Mouse (Mus musculus) liver, postnatal 0 days (tissue): Measurements from ENCODE around the gene Ppm1d. TPM values are rescaled to one million over a fixed set of nuclear protein-coding genes. Genes with fewer than 3 reads are reported as not detected.
A peak's percentile ranks its signal among the peaks of the same experiment; 100 is the strongest.

Experiments used
- ATAC-seq: fragments of 200-750 bp; cut with Nextera tagmentation; 2 replicates; pipeline ENCODE4 v1.8.0; 2017; ENCODE audit warnings: mild to moderate bottlenecking, moderate library complexity
- DNase-seq: peaks from one replicate; pipeline ENCODE4 v3.0.0-alpha.2; 2016
- H3K27ac ChIP-seq: fragments of 300-500 bp; sonication (generic); 2 replicates; pipeline ENCODE4 v1.5.1; 2014; ENCODE audit warnings: antibody characterized with exemption, moderate library complexity, mild to moderate bottlenecking, low read depth
- H3K27me3 ChIP-seq: fragments of 300-500 bp; sonication (generic); 2 replicates; pipeline ENCODE4 v1.6.1; 2014; ENCODE audit warnings: low read length, control low read depth, mixed read lengths; ENCODE audit not compliant: insufficient read depth
- H3K36me3 ChIP-seq: fragments of 300-500 bp; sonication (generic); replicated peaks from 2 replicates; pipeline ENCODE4 v1.6.1; 2014; ENCODE audit warnings: mild to moderate bottlenecking, control low read depth, low read length, moderate library complexity, mixed read lengths; ENCODE audit not compliant: insufficient read depth
- H3K4me1 ChIP-seq: fragments of 300-500 bp; sonication (generic); 2 replicates; pipeline ENCODE4 v1.6.1; 2014; ENCODE audit warnings: antibody characterized with exemption, mild to moderate bottlenecking, control low read depth; ENCODE audit not compliant: insufficient read depth
- H3K4me2 ChIP-seq: fragments of 300-500 bp; sonication (generic); 2 replicates; pipeline ENCODE4 v1.6.1; 2014; ENCODE audit warnings: low read depth, mild to moderate bottlenecking, low read length, moderate library complexity, mixed read lengths
- H3K4me3 ChIP-seq: fragments of 300-500 bp; sonication (generic); 2 replicates; pipeline ENCODE4 v1.5.1; 2014; ENCODE audit warnings: low read depth, low read length
- H3K9ac ChIP-seq: fragments of 300-500 bp; sonication (generic); replicated peaks from 2 replicates; pipeline ENCODE4 v1.6.1; 2014; ENCODE audit warnings: mild to moderate bottlenecking, moderate library complexity
- H3K9me3 ChIP-seq: fragments of 300-500 bp; sonication (generic); 2 replicates; pipeline ENCODE4 v1.6.1; 2016; ENCODE audit warnings: mild to moderate bottlenecking, control low read depth, low read length, mixed read lengths
- CTCF ChIP-seq: sonication (generic); IDR thresholded peaks from 2 replicates; pipeline ENCODE4 v1.5.1; 2016; ENCODE audit warnings: antibody characterized with exemption, low read depth
- EP300 ChIP-seq: IDR thresholded peaks from 2 replicates; pipeline ENCODE4 v1.6.1; 2016; ENCODE audit warnings: antibody characterized with exemption, low read depth, mild to moderate bottlenecking
- WGBS: fragments of 180-500 bp; shearing (Covaris S2); extraction: QIAGEN DNeasy Blood & Tissue Kit; methylation state at CpG from one replicate; pipeline ENCODE4 v1.1.7; 2014; ENCODE audit not compliant: insufficient replicate concordance; 5-methylcytosine and 5-hydroxymethylcytosine counted together
- polyA plus RNA-seq: library from polyadenylated mRNA; unstranded; fragments of >200 nt; fragmentation: Nextera tagmentation; extraction: Ambion mirVana; gene quantifications from 2 replicates; pipeline ENCODE4 v1.2.1, GENCODE M21; 2015

The Ppm1d gene
- polyA plus RNA-seq, 1 experiment from 2014 or later: 9.5 TPM

DNA sequence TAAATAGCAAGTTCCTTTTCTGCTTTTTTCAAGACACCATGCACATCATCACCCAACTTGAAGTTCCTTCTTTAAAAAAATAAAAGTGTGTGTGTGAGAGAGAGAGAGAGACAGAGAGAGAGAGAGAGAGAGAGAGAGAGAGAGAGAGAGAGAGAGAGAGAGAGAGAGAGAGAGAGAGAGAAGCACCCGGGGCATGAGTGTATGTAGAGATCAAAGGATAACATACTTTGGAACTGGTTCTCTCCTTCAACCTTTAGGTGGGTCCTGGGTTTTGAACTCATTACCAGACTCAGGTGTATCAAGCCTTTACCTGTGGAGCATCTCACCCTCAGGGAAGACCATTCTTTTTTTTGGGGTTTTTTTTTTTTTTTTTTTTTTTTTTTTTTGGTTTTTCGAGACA lies 9.2 kb upstream of the Ppm1d start:
- H3K4me2 ChIP-seq: no peak overlapping the region
- H3K4me1 ChIP-seq: peaks cover 10% of the 10 kb centered on the region
- DNase-seq (no peak), ATAC-seq (no peak)
- no peak overlapping the region for H3K4me3 ChIP-seq
- no peaks in the 10 kb centered on the region for H3K27me3 ChIP-seq
- H3K27ac ChIP-seq: no peak overlapping the region
- 64% methylated on average over 2 of the region's 2 CpGs for WGBS
- TF ChIP-seq CTCF: no peak
- TF ChIP-seq EP300: no peak
- H3K9ac ChIP-seq: no peak overlapping the region
- no peaks in the 10 kb centered on the region for H3K36me3 ChIP-seq
- H3K9me3 ChIP-seq: no peaks in the 10 kb centered on the region

- no peak overlapping the region for H3K4me2 ChIP-seq
- DNase-seq (no peak), ATAC-seq (no peak)
- H3K9ac ChIP-seq: no peak overlapping the region
- H3K36me3 ChIP-seq: no peaks in the 10 kb centered on the region
- TF ChIP-seq EP300 (no peak), CTCF (no peak)
- no peaks in the 10 kb centered on the region for H3K27me3 ChIP-seq
- 44% methylated on average over 4 of the region's 4 CpGs for WGBS
- H3K9me3 ChIP-seq: no peaks in the 10 kb centered on the region
- peaks cover 6% of the 10 kb centered on the region; the same call in 1 of the 2 replicates for H3K4me1 ChIP-seq
- no peak overlapping the region for H3K27ac ChIP-seq
- no peak overlapping the region for H3K4me3 ChIP-seq
Measured at GRCm38 (mm10) chr11:85306577-85307260, 4.3 kb upstream of the Ppm1d start.

GRCm38 (mm10) chr11:85308799-85309198 lies 2.2 kb upstream of the Ppm1d start:
- no peak for DNase-seq
- H3K36me3 ChIP-seq: peaks cover 4% of the 10 kb centered on the region; the same call in 1 of the 2 replicates
- TF ChIP-seq CTCF (0 out of 2 replicates have a peak, but pooled peaks have one; percentile 13), EP300 (no peak)
- ATAC-seq: no peak
- 70% methylated on average over 2 of the region's 2 CpGs for WGBS
- no peak overlapping the region for H3K9ac ChIP-seq
- no peaks in the 10 kb centered on the region for H3K9me3 ChIP-seq
- no peak overlapping the region for H3K4me2 ChIP-seq
- peaks cover 12% of the 10 kb centered on the region for H3K4me1 ChIP-seq
- H3K27me3 ChIP-seq: no peaks in the 10 kb centered on the region
- no peak overlapping the region for H3K4me3 ChIP-seq
- no peak overlapping the region for H3K27ac ChIP-seq

- no peak for ATAC-seq
- Histone ChIP-seq H3K9ac (peak overlapping the region; percentile 74), H3K4me3 (peak overlapping the region; percentile 75), H3K27ac (peak overlapping the region; percentile 93), H3K27me3 (no peaks in the 10 kb centered on the region), H3K4me1 (peaks cover 13% of the 10 kb centered on the region), H3K4me2 (peak overlapping the region; percentile 91), H3K9me3 (no peaks in the 10 kb centered on the region; the same call in 1 of the 2 replicates), H3K36me3 (peaks cover 11% of the 10 kb centered on the region; the same call in 1 of the 2 replicates)
- TF ChIP-seq EP300 (no peak), CTCF (no peak)
- WGBS: under 1% methylated on average over 15 of the region's 15 CpGs
- no peak for DNase-seq
Measured at GRCm38 (mm10) chr11:85310407-85310712, 684 bp upstream of the Ppm1d start.

- Histone ChIP-seq H3K9me3 (no peaks in the 10 kb centered on the region; the same call in 1 of the 2 replicates), H3K9ac (peak overlapping the region; percentile 94), H3K27ac (peak overlapping the region; percentile 94), H3K4me3 (peak overlapping the region; percentile 75), H3K36me3 (peaks cover 12% of the 10 kb centered on the region; the same call in 1 of the 2 replicates), H3K4me2 (peak overlapping the region; percentile 91), H3K27me3 (no peaks in the 10 kb centered on the region), H3K4me1 (peaks cover 13% of the 10 kb centered on the region)
- WGBS: under 1% methylated on average over 55 of the region's 56 CpGs
- peak; percentile 79 for TF ChIP-seq CTCF
- no peak for TF ChIP-seq EP300
- DNase-seq: peak; percentile 62
- peak; percentile 14 for ATAC-seq
Measured at GRCm38 (mm10) chr11:85311645-85312490, 824 bp downstream of the Ppm1d start.

DNA sequence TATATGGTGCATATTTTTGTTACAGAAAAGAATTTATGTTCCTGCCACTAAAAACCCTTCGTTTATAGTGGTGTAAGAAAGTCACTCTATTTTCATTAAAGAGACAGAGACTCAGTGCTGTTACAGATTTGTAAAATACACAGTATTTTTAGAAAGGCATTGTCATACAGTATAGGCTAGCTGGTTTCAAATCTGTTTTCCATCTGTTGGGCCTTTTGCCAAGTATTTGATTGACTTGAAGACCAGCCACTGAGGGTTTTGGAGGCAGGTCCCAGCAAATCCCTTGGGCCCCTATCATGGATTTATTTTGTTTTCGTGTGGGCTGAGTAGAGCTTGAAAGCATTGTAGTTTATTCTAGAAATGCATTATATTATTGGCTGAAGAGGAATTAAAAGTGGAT lies 1.8 kb downstream of the Ppm1d start:
- Histone ChIP-seq H3K4me1 (peaks cover 13% of the 10 kb centered on the region), H3K4me2 (peak overlapping the region; percentile 91), H3K36me3 (peaks cover 12% of the 10 kb centered on the region; the same call in 1 of the 2 replicates), H3K27me3 (no peaks in the 10 kb centered on the region), H3K9me3 (no peaks in the 10 kb centered on the region; the same call in 1 of the 2 replicates), H3K9ac (peak overlapping the region; percentile 94; the same call in 1 of the 2 replicates), H3K4me3 (peak overlapping the region; percentile 75), H3K27ac (no peak overlapping the region)
- no peak for TF ChIP-seq EP300
- no peak for TF ChIP-seq CTCF
- no peak for ATAC-seq
- WGBS: 30% methylated on average over 2 of the region's 2 CpGs
- DNase-seq: peak; percentile 41
